Mouse (Mus musculus) yolk sac, embryonic 10.5 days (tissue): Measurements from ENCODE around the gene Tsc22d2.

ENCODE experiments used
- DNase-seq: peaks from one replicate; pipeline ENCODE4 v3.0.0-alpha.2; 2017; ENCODE audit warnings: low spot score

Tsc22d2 gene

DNA sequence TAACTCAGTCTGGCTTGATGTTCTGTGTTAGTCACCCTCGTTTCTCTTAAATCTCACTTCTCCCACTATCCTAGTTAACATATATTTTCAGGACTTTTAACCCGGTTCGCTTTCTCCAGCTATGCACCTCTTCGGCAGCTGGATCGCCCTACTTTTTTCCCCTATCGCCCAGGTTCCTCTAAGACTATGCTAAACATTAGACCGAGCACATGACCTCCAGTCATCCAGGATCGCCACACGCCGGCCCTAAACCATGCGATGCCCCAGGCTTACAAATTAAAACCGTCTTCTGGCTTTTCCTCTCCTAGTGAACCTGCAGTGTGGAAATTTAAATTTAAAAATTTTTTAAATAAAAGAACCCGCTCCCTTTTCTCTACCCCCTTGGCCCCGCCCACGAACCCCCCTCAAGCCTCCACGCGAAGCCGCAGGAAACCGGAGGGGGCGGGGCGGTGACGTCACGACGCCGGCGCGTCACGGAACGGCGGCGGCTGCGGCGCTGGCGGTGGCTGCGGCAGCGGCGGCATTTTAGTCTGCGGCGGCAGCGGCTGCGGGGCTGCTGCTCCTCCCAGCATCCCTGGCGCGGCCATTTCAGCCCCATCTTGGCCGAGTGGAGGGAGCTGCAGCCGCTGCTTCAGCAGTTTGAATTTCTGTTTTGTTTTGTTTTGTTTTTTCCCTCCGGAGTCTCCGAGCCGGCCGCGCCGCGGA lies at the start of gene Tsc22d2:
Gene Tsc22d2, plus strand, starts transcription at position 482 of the 705 bp plus-strand sequence.
- peak; percentile 94 for DNase-seq

DNA sequence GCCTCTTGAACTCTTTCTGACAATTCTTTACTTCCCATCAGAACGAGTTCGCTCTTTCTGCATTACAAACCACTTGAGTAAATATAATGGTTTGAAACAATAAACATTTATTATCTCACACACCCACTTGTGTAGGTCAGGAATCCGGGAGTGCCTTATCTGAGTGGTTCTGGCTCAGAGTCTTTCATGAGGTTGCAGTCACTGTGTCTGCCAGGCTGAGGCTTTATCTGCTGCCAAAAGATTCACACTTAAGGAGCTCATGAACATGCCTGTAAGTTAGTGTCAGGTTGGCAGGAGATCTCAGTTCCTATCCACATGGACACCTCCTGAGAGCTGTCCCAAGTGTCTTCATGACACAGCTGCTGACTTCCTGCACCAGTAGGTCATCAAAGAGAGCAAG lies 47.8 kb upstream of the Tsc22d2 start:
- no peak for DNase-seq

DNA sequence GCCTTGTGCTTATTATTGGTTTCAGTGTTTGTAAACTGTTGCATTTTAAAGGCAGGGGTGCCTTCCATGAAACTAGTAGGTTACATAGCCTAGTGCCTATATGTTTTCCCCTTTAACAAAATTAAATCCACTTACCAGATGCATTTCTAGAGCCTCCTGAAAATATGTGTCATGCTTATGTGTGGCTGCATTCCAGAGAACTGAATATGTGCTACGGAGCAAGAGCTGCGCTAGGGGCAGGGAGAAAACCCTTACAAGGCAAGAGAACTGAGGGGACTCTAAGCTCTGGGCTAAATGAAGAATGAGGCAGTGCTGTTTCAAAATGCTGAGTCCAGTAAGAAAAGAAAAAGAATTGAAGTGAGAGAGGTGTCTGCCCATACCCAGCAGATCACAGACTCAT lies 43.7 kb upstream of the Tsc22d2 start:
- DNase-seq, result no peak

DNA sequence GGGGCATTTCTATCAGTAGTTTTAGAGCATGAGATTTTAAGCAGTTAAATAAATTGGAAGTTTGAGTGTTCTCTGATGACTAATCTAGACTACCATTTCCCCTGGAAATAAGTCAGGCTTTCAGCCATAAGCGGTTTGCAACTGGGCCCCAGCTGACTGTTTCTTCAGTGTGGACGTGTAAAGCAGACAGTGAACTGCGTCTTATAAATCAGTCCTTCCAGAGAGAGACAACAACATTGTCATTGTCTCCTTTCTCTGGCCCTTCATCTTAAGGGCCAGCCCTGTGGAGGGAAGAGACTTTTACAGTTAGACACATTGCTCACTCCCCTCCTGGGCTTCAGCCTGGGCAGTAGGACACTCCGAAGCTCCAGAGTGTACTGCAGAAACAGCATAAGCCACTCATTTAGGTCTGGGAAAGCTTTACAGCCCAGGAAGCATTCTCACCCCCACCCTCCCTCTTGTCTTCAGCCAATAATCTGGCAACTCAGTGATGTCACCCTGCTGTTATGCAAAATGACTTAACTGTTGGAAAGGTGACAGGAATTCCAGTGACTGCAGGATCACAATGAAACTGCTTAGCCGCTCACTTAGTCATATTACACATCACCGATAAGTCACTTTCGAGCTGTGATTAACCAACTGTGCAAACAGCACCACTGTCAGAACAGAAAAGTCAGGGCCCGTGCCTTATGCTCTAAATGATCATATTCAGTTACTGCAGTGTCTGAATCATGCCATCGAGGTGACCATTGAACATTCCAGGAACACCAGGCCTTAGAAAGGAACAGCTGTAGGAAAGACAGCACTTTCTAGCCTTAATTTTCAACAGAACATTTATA lies 42.2 kb upstream of the Tsc22d2 start:
- peak; percentile 58 for DNase-seq

DNA sequence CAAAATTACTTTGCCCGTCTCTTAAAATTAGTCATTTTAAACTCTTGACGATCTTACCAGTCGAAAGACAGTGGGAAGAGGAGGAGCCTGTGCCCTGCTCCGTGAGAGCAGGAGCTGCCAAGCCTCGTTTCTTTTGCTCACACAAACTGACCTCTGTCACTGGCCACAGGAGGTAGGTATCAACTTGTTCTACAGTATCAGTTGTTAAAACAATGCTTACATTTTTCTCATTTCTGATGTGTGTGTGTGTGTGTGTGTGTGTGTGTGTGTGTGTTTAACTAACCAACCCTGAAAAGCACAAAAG lies 41.7 kb upstream of the Tsc22d2 start:
- no peak for DNase-seq

DNA sequence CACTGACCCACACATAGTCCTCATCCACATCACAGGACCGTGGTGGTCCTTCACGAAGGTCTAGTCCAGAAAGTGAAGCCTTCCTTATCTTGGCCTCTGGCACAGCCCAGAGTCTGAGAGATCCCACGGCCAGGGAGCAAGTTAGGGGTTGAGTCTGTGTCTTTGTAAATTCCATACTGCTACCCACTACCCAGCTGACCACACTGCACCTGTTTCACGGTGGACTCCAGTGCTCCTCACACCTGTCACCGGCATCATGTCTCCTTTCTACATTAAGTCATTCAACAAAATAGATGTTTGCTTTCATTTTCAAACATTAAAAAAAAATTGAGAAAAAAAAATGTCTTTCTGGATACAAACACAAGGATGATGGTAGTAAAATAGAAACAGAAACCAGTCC lies 40.2 kb upstream of the Tsc22d2 start:
- no peak for DNase-seq

DNA sequence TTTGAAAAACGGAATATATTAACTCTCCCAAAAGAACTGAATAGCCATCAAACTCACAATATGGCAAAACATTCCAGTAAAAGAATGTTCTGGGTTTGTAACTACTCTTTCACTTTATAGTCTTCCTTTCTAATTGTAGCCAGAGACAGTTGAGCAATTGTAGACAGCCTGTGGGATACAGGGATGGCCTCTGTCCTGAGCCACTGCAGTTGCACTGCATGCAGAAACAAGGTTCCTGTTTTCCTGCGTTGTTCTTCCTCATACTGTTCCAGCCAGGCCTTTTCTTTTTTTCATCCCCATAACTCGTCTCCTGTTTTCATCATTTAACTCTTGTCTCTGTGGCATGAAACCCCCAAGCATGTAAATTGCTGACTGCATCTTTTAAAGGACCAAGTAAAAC lies 37.8 kb upstream of the Tsc22d2 start:
- no peak for DNase-seq

DNA sequence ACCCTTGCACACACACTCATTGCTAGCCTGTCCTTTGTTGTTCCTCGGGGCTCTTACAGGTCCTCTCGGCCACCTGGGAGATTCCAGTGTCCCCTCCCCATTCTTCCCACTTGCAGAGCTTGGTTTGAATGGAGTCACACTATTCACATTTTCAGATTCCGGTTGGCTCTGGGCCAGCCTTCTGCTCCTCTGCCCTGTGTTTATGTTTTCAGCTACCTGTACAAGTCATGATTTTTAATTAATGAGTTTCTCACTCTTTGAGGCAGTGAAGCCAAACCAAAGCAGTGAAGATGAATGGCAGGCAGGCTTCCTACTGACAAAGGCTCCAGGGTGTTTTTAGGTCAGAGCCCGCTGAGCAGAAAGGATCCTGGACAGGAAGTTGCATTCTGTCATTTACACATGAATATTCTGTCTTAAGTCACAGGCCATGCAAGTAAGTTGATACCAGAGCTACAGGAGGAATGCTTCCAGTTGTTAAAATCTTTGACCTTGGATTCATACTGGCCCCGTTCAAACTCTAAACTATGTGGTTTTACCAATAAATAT lies 36.9 kb upstream of the Tsc22d2 start:
- DNase-seq, result no peak

DNA sequence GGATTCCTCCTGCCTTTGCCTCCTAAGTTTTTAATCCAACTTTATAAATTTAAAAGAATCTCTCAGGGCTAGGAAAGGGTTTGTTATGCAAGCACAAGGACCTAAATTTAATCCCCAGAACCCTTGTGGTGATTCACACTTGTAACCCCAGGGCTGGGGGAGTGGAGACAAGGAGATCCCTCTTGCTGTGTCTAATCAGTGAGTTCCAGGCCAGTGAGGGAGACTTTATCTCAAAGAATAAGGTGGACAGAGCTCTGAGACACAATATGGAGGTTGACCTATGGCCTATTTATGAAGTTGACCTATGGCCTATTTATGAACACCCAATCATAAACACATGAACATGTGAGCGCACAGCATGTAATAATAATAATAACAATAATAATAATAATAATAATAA lies 31.8 kb upstream of the Tsc22d2 start:
- DNase-seq, result peak; percentile 13

DNA sequence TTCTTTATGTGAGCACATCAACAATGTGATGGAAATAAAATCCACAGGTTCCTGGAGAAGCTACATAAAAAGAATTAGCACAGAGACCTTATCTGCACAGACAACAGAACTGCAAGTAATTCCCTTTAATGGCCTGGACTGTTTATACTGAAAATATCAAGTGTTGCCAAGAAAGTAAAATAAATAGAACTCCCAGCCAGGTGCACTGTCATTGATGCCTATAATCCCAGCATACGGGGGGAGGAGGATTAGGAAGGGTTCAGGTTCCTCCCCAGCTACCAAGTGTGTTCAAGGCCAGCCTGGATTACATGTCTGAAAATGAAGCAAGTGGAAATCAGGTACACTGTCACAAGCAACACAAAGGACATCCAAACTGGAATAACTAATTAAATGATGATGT lies 29.5 kb upstream of the Tsc22d2 start:
- no peak for DNase-seq

DNA sequence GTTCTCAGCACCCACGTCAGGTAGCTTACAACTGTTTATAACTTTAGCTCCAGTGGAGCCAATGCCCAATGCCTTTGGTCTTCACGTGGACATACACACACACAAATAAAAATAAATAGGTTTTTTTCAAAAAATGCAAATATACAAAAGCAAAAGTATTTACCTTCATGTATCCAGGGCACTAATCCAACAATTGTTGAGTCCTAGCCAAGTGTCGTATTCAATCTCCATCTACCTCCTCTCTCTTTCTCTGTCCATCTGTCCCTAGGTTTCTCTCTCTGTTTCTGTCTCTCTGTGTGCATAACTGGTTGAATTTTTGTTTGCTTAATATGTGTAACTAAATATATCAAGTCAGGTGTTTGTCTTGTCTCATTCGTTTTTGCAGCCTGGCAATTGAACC lies 25.8 kb upstream of the Tsc22d2 start:
- DNase-seq, result no peak

DNA sequence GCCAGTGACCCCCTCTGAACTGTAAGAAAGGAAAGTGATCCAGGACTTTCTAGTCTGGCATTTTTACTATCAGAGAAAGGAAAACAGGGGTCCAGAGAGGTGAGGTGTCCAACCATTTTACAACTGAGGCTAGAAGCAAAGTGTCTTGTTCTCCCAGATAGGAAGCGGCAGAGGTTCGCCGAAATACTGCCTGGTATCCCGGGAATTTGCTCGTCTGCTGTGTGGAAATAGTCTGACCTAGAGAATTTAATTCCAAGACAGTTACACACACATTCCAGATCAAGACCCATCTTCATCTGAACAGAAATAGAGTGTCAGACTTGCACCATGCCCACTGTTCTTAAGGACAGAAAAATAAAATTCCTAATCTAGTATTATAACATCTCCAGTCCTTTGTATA lies 16.0 kb upstream of the Tsc22d2 start:
- DNase-seq, result peak; percentile 14

DNA sequence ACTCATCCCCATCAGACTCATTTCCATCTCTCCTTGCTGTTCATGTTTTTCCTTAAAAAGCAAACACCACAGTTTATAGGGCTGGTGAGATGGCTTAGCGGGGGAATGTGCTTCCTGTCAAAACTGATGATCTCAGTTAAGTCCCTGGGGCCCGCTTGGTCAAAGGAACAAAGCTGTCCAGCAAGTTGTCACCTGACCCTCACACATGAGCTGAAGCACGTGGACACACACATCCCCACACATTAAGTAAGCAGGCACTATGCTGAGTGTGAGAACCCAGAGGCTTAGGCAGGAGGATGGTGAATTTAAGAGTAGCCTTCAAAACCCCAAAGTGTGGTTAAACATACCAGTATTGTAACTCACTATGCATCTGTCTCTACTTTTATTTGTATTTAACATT lies 14.6 kb upstream of the Tsc22d2 start:
- no peak for DNase-seq

DNA sequence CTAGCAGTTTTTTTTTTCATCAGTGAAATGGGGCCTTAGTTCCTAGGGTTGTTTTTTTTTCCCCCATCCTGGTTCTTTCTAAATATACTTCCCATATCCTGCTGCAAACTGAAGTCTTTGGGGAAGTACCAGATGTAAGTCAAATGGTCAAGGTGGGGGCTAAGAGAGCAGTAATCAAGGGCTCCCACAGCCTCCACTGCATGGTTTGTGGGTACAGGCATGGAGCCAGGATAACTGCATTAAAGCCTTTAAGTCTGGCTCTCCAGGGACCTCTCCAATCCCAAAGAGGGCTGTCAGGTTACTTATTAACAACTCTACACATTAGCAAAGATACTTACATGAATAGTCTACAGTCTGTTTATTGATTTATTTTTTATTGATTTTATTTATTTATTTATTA lies 2.8 kb upstream of the Tsc22d2 start:
- DNase-seq, result no peak

DNA sequence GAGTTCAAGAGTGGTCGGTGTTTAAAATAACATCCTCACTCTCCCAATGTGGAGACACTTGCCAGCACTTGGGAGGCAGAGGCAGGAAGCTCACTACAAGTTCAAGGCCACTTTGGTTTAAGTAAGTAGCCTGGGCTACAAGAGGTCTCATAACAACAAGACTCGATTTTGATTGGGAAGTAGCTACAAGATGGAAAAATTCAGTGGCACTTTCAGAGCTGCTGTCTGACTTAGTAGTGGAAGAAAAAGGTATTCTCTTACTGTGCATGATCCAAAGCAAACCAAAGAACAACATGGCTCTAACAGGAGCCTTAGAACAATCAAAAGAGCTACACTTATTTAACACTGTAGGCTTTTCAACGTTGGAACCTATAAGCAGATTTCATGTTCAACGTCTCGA lies 844 bp upstream of the Tsc22d2 start:
- DNase-seq, result no peak

DNA sequence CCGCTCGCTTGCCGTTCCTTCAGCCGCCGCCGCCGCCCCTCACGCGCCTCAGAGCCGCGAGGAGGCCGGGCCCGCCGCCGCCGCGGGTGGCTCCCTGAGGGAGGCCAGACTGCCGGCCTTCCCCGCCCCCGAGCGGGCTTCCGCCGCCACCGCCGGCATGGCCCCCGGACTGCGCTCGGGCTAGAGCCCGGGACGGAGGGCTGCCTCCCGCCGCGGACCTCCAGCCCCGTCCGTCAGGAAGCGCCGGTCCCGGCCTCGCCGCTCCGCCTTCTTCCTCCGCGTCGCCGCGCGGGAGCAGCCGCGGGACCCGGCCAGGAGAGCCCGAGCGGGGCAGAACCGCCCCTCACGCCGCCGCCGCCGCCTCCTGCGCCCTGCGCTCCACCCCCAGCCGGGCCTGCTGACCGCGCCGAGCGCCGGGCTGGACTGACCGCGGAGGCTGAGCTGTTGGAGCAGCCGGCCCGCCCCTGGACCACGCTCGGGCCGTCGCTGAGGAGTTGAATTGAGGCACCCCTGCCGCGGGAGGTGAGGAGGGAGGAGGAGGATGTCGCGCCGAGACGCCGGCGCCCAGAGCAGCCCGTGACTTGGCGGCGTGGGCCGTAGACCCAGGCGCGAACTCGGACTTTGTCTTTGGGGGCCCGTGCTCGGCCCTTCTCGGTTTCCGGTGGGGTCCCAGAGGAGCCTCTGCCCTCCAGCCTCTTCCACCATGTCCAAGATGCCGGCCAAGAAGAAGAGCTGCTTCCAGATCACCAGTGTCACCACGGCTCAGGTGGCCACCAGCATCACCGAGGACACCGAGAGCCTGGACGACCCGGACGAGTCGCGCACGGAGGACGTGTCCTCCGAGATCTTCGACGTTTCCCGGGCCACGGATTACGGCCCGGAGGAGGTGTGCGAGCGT lies 720 bp downstream of the Tsc22d2 start:
- peak; percentile 76 for DNase-seq

DNA sequence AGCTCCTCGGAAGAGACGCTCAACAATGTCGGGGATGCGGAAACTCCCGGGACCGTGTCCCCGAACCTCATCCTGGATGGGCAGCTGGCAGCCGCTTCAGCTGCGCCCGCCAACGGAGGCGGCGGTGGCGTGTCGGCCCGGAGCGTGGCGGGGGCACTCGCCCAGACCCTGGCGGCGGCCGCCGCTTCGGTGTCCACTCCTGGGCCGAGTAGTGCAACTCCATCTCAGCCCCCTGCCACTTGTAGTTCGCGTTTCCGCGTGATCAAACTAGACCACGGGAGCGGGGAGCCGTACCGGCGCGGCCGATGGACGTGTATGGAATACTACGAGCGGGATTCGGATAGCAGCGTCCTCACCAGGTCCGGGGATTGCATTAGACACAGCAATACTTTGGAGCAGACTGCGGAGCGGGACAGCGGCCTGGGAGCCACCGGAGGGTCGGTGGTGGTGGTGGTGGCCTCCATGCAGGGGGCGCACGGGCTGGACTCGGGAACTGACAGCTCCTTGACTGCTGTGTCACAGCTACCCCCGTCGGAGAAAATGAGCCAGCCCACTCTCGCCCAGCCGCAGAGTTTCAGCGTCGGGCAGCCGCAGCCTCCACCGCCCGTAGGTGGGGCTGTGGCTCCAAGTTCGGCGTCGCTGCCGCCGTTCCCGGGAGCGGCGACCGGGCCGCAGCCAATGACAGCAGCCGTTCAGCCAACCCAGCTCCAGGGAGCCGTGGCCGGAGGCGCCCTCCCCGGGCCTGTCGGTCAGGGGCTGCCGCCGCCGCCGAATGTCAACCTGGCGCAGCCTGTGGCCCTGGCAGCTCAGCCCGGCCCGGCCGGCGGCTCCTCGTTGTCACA lies 1.6 kb downstream of the Tsc22d2 start:
- DNase-seq, result peak; percentile 81

DNA sequence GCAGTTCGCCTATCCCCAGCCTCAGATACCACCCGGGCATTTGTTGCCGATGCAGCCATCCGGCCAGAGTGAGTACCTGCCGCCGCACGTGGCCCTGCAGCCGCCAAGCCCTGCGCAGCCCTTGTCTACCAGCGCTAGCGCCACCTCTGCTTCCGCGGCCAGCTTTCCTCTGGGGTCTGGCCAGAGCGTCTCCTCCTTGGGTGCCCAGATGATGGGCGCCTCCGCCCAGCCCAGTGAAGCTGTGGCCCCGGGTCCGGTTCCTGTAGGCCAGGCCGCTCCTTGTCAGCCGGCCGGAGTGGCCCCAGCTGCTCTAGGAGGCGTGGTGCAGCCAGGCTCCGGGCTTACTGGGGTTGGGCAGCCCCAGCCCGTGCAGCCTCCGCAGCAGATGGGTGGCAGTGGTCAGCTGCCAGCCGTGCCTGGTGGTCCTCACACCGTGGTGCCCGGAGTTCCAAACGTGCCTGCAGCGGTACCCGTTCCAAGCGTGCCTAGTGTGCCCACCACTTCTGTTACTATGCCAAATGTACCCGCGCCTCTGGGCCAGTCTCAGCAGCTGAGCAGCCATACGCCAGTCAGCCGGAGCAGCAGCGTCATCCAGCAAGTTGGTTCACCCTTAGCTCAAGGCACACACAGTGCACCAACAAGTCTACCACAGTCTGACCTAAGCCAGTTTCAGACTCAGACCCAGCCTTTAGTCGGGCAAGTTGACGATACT lies 2.4 kb downstream of the Tsc22d2 start:
- peak; percentile 69 for DNase-seq

DNA sequence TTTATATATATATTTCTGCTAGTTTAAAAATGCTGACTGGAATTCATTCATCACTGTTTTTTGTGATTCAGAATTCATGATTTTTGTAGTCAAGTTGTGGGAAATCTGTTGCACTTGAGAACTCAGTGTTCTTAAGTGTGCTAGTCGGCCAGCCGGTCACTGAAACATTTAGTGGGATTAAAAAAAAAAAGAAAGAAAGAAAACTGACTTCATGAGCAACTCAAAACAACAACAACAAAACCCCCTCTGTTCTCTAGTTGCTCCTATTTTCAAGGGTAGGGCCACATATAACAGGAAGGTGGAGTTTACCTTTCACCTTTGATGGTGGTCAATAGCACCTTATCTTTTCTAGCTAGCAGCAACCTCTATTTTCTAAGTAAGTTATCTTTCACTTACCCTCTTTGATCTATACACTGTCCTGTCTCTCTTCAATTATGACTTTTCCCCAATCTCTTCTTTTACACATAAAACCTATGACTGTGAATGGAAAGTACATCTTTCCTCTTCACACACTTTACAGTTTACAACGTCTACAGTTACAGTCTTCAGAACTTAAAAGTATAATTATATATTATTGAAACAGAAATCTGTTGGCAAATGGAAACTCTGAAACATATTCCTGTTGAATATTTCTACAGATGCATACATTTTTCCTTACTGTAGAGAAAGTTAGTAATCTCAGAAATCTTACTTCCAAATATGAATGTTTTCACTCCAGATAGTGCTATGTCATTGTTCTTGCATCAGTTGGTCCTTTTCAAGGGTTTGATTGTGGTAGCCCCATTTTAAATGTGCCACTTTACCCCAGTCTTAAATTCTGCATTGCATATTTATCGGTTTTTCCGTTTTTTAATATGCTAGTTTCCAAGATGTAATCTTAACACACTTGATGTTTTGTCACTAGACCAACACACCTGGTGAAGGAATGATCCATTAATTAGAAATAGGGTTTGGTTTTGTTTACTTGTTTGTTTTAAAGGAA lies 4.5 kb downstream of the Tsc22d2 start:
- DNase-seq, result no peak

DNA sequence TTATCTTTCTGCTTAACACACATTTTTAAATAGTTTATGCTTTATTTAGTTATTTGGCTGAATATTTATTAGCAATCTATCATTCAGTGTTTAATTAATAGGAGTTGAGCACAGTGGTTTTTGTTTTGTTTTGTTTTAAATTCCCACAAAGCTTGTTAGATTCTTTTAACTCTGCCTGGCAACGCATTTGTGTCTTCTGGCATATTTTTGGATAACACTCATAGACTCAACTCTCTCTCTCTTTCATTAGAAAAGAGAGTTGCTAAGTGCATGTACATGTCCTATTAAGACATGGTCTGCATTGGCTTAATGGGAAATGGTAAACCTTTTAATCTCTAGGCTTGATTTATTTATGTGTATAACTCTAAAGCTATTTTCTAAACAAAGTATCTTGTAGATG lies 14.3 kb downstream of the Tsc22d2 start:
- DNase-seq, result no peak
